Mouse (Mus musculus) liver, embryonic 15.5 days (tissue): ENCODE results near the gene Mef2d. TPM values are rescaled to one million over a fixed set of nuclear protein-coding genes. Genes with fewer than 3 reads are reported as not detected.

Source experiments
- ATAC-seq: fragments of 200-750 bp; cut with Nextera tagmentation; 2 replicates; pipeline ENCODE4 v1.8.0; 2017; ENCODE audit warnings: moderate number of reproducible peaks, mild to moderate bottlenecking, moderate library complexity; ENCODE audit not compliant: insufficient read depth
- H3K27ac ChIP-seq: fragments of 300-500 bp; sonication (generic); replicated peaks from 2 replicates; pipeline ENCODE4 v1.5.1; 2015; ENCODE audit warnings: mild to moderate bottlenecking, inconsistent platforms
- H3K27me3 ChIP-seq: fragments of 300-500 bp; sonication (generic); 2 replicates; pipeline ENCODE4 v1.6.1; 2015; ENCODE audit warnings: mild to moderate bottlenecking, inconsistent platforms
- H3K36me3 ChIP-seq: fragments of 300-500 bp; sonication (generic); replicated peaks from 2 replicates; pipeline ENCODE4 v1.6.1; 2015; ENCODE audit warnings: moderate library complexity, mild to moderate bottlenecking, inconsistent platforms
- H3K4me1 ChIP-seq: fragments of 300-500 bp; sonication (generic); replicated peaks from 2 replicates; pipeline ENCODE4 v1.6.1; 2015; ENCODE audit warnings: inconsistent platforms
- H3K4me2 ChIP-seq: fragments of 300-500 bp; sonication (generic); 2 replicates; pipeline ENCODE4 v1.6.1; 2015; ENCODE audit warnings: moderate library complexity, mild to moderate bottlenecking, inconsistent platforms
- H3K4me3 ChIP-seq: fragments of 300-500 bp; sonication (generic); replicated peaks from 2 replicates; pipeline ENCODE4 v1.5.1; 2015; ENCODE audit warnings: mild to moderate bottlenecking, inconsistent platforms
- H3K9ac ChIP-seq: fragments of 300-500 bp; sonication (generic); 2 replicates; pipeline ENCODE4 v1.6.1; 2015; ENCODE audit warnings: moderate library complexity, mild to moderate bottlenecking, inconsistent platforms
- H3K9me3 ChIP-seq: fragments of 300-500 bp; sonication (generic); replicated peaks from 2 replicates; pipeline ENCODE4 v1.6.1; 2016; ENCODE audit warnings: inconsistent platforms
- WGBS: fragments of 180-500 bp; shearing (Covaris S2); methylation state at CpG from one replicate; pipeline ENCODE4 v1.1.7; 2015; ENCODE audit warnings: mixed read lengths; ENCODE audit not compliant: insufficient replicate concordance; 5-methylcytosine and 5-hydroxymethylcytosine counted together
- polyA plus RNA-seq: library from polyadenylated mRNA; unstranded; fragments of >200 nt; fragmentation: Nextera tagmentation; extraction: Ambion mirVana; gene quantifications from 2 replicates; pipeline ENCODE4 v1.2.1, GENCODE M21; 2015

Gene Mef2d
- polyA plus RNA-seq: 6.8 and 7.1 TPM in 2 replicates

DNA sequence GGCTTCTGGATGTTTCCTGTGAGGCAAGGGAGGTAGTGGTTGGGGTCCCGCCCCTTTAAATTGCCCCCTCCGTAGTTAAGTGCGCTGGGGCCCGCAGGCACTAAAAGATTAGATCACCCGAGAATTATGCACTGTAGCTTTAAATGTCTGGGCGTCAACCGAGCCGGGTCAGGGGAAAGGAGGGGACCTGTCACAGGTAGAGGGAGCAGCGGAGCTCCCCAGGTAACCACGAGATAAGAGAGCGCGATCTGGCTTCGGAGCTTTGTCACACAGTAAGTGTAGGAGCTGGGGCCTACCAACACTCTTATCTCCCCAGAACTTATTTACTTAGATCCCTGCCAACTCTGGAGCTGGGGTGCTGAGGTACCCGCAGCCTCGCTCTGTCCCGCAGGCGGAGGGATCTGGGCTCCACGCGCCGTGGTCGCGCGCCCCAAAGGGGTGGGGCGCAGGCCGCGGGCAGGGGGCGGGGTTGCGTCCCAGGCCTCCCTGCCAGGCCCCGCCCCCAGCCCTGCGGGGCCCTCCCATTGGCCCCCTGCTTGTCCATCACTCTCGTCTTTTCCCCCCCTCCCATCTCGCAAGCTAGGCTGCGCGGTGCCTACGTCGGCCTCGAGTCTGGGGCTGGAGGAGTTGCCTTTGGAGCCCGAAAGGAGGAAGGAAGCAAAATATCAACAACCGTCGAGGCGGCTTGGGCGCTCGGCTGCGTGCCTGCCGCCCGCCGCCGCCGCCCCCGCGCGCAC is at the start of gene Mef2d:
Gene Mef2d, plus strand, starts transcription at position 586 of the 737 bp plus-strand sequence.
- Histone ChIP-seq H3K4me2 (peak within 1 kb of the TSS; percentile 98), H3K4me3 (peak within 1 kb of the TSS; percentile 80), H3K27ac (peak within 1 kb of the TSS; percentile 96), H3K9ac (peak within 1 kb of the TSS; percentile 80), H3K27me3 (peaks cover 18% of the 10 kb centered on the region; the same call in 1 of the 2 replicates), H3K4me1 (peaks cover 97% of the 10 kb centered on the region), H3K36me3 (no peaks in the 10 kb centered on the region), H3K9me3 (no peaks in the 10 kb centered on the region)
- ATAC-seq: peak; percentile 82
- WGBS: under 1% methylated on average over 43 of the region's 52 CpGs

DNA sequence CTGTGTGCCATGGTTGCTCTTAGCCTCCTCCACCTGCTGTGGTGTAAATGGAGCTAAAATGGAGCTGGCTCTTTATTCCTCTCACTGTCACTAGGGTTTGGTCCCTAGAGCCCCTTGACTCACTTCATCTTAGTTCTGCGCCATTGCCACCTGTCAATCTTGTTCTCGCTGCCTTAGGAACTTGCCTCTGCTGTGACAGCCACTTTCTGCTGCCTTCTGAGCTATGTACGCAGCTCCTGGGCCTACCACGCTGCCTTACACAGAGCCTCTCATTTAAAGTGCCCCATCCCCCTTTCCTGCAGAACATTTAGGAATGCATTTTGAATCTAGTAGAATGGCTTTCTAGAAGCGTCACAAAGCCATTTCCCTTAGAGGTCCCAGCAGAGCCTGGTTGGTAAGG is 48.0 kb upstream of the Mef2d start:
- peaks cover 85% of the 10 kb centered on the region for H3K36me3 ChIP-seq
- 83% methylated on average over 5 of the region's 5 CpGs for WGBS
- H3K4me1 ChIP-seq: no peaks in the 10 kb centered on the region

DNA sequence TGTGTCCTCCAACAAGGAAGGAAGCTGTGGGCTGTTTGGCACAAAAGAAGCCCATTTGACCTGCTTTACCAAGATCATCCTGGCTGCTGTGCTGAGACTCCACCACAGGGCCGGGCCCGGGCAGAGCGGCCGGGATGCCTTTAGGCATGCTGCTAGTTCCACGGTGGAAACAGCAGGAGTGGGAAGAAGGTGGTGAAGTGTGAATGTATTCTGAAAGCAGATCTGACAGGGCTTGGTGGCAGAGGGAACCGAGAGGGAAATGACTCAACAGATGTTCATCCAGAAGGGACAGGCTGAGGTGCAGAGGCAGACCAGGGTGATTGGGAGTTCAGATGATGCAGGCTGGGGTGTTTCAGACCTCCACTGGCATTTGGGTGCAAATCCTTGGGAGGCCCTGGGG is 44.5 kb upstream of the Mef2d start:
- Histone ChIP-seq H3K27ac (no peak overlapping the region), H3K9ac (no peak overlapping the region), H3K27me3 (no peaks in the 10 kb centered on the region), H3K4me1 (no peaks in the 10 kb centered on the region), H3K4me2 (no peak overlapping the region), H3K36me3 (peaks cover 69% of the 10 kb centered on the region), H3K9me3 (no peaks in the 10 kb centered on the region), H3K4me3 (no peak overlapping the region)
- no peak for ATAC-seq
- 62% methylated on average over 6 of the region's 6 CpGs for WGBS

More for the DNA sequence above, 48.0 kb upstream of the Mef2d start:
- no peak overlapping the region for H3K4me2 ChIP-seq
- no peak for ATAC-seq
- no peaks in the 10 kb centered on the region for H3K9me3 ChIP-seq
- no peak overlapping the region for H3K27ac ChIP-seq
- H3K9ac ChIP-seq: no peak overlapping the region
- no peaks in the 10 kb centered on the region for H3K27me3 ChIP-seq
- H3K4me3 ChIP-seq: no peak overlapping the region

DNA sequence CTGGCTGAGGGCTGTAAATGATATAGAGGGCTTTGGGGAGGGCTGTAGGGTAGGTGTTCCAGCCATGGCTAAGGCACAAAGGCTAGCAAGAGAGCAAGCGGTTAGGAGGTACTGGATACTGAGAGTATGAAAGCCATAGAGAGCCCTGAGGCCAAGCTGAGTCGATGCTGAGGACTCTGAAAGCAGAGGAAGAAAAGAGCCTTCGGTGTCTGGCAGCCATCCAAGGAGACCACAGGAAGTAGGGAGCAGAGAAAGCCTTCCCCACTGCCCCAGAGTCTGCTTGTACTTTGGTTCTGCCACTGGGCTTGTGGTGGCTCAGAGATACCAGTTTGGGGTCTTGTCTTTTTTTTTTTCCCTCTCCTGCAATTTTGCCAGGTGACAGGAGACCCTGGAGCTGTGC is 41.9 kb upstream of the Mef2d start:
- WGBS: 59% methylated on average over 3 of the region's 3 CpGs
- H3K36me3 ChIP-seq: peaks cover 66% of the 10 kb centered on the region
- no peaks in the 10 kb centered on the region for H3K4me1 ChIP-seq
- no peaks in the 10 kb centered on the region for H3K9me3 ChIP-seq
- no peak overlapping the region for H3K4me3 ChIP-seq
- no peak overlapping the region for H3K4me2 ChIP-seq
- no peak overlapping the region for H3K27ac ChIP-seq
- H3K27me3 ChIP-seq: no peaks in the 10 kb centered on the region
- no peak for ATAC-seq
- no peak overlapping the region for H3K9ac ChIP-seq

DNA sequence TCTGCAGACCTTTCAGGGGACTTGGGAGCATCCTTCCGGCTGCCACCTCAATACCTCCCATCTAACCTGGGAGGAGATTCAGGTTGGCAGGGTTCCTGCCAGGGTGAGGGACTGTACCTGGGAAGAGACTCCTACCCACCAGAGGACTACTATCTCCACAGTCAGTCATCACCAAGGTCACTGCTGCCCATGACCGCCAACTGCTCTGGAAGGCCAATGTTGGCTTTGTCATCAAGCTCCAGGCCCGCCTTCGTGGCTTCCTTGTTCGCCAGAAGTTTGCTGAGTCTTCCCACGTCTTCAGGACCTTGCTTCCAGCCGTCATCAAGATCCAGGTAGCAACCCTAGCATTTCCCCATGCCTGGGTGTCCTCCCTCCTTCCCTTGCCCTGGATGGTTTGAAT is 40.4 kb upstream of the Mef2d start:
- Histone ChIP-seq H3K4me1 (no peaks in the 10 kb centered on the region), H3K27me3 (no peaks in the 10 kb centered on the region), H3K9ac (no peak overlapping the region), H3K27ac (no peak overlapping the region), H3K4me3 (no peak overlapping the region), H3K9me3 (no peaks in the 10 kb centered on the region), H3K4me2 (no peak overlapping the region), H3K36me3 (peaks cover 71% of the 10 kb centered on the region)
- WGBS: 74% methylated on average over 7 of the region's 7 CpGs
- ATAC-seq: no peak

DNA sequence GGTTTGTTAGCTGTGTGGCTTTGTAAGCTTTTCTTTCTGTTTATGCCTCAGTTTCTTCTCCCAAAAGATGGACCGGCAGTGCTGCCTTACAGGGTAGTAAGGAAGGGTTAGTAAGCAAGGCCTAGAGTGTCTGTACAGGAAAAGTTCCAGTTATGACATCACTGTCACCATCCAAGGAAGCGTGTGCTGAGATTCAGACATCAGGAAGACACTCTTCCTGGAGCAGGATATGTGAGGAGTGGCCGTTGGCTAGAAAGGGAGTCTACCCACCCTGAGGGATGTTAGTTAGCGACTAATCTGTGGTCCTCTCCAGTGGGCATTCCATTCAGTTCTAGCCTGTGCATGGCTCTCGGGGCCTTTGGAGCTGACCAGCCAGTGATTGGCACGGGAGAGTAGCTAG is 40.0 kb upstream of the Mef2d start:
- H3K4me3 ChIP-seq: no peak overlapping the region
- H3K9me3 ChIP-seq: no peaks in the 10 kb centered on the region
- no peaks in the 10 kb centered on the region for H3K4me1 ChIP-seq
- H3K27me3 ChIP-seq: no peaks in the 10 kb centered on the region
- no peak overlapping the region for H3K4me2 ChIP-seq
- peaks cover 70% of the 10 kb centered on the region for H3K36me3 ChIP-seq
- no peak for ATAC-seq
- H3K27ac ChIP-seq: 0 out of 2 replicates have a peak overlapping the region, but pooled peaks have one; percentile 14
- WGBS: 65% methylated on average over 6 of the region's 6 CpGs
- H3K9ac ChIP-seq: no peak overlapping the region

DNA sequence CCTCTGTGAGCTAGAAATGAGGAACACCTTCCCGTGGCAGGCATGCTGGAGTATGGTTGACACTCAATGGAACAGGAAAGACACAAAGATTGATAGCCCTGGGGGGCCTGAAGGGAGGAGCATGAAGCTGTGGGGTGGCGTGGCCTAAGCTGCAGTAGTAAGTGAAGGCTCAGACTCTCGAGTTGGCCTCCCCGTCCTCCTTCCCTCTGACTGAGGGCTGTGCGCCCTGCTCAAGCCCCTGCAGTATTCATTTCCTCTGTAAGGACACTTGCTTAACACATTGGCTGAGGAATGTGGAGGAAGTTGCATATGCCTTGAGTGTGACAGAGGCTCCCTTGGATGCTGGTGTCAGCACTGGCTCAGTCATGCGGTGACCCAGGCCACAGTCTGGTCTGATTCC is 39.6 kb upstream of the Mef2d start:
- ATAC-seq: peak; percentile 43; the same call in 1 of the 2 replicates
- Histone ChIP-seq H3K36me3 (peaks cover 73% of the 10 kb centered on the region), H3K4me2 (no peak overlapping the region), H3K4me3 (no peak overlapping the region), H3K9me3 (no peaks in the 10 kb centered on the region), H3K4me1 (no peaks in the 10 kb centered on the region), H3K27me3 (no peaks in the 10 kb centered on the region), H3K9ac (no peak overlapping the region), H3K27ac (peak overlapping the region; percentile 14; the same call in 1 of the 2 replicates)
- WGBS: 54% methylated on average over 6 of the region's 6 CpGs

DNA sequence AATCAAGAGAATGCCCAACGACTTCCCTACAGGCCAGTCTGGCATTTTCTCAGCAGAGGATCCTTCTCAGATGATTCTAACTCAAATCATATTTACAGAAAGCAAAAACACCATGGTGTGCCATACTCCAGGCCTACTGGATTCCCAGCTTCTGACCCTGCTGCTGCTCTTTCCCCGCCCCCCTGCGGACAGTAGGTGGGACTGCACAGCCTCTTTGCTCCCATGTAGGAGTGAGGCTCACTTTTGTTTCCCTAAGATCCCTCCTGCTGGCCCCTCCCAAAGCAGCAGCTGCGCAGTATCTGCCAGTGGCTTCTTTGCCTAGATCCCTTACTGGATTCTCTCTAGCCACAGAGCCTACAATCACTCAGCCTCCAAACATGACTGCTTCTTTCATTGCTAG is 36.0 kb upstream of the Mef2d start:
- no peak for ATAC-seq

DNA sequence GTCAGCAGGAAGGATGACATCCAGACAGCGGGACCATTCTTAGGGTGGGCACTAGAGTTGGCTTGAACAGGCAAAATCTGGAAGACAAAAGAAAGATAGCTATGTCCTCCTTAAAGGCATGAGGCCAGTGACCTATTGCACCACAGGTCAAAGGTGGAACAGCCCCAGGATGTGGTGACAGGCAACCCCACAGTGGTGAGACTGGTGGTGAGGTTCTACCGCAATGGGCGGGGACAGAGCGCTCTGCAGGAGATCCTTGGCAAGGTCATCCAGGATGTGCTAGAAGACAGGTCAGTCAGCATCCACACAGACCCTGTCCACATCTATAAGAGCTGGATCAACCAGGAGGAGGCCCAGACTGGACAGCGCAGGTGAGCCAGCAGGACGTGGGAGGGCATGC is 33.0 kb upstream of the Mef2d start:
- Histone ChIP-seq H3K27ac (no peak overlapping the region), H3K27me3 (no peaks in the 10 kb centered on the region), H3K4me3 (no peak overlapping the region), H3K36me3 (peaks cover 84% of the 10 kb centered on the region), H3K4me2 (no peak overlapping the region), H3K4me1 (no peaks in the 10 kb centered on the region), H3K9ac (no peak overlapping the region), H3K9me3 (no peaks in the 10 kb centered on the region)
- WGBS: 87% methylated on average over 6 of the region's 6 CpGs
- no peak for ATAC-seq

More for the DNA sequence above, 36.0 kb upstream of the Mef2d start:
- Histone ChIP-seq H3K9ac (no peak overlapping the region), H3K36me3 (peaks cover 77% of the 10 kb centered on the region), H3K27ac (no peak overlapping the region), H3K4me2 (no peak overlapping the region), H3K4me3 (no peak overlapping the region), H3K9me3 (no peaks in the 10 kb centered on the region), H3K4me1 (no peaks in the 10 kb centered on the region), H3K27me3 (no peaks in the 10 kb centered on the region)
- 83% methylated on average over 4 of the region's 4 CpGs for WGBS

DNA sequence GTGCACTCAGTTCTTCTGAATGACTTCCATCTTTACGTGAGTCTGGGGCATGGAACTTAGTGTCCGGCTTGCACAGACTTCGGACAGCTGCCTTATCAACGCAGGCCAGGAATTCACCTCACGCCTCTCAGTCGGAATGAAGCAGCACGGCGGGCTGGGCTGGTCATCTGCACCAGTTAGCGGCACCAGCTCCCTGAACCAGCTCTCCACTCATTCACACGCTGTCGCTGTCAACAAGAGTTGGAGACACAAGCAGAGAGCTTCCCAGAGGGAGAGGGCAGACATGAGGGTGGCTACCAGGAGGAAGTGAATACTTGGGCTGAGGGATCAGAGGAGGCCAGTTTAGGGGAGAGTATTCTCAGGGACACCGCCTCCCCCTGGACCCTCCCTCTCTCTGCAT is 27.8 kb upstream of the Mef2d start:
- no peak for ATAC-seq
- H3K9ac ChIP-seq: no peak overlapping the region
- no peak overlapping the region for H3K4me3 ChIP-seq
- H3K4me1 ChIP-seq: no peaks in the 10 kb centered on the region
- no peak overlapping the region for H3K27ac ChIP-seq
- no peaks in the 10 kb centered on the region for H3K9me3 ChIP-seq
- H3K27me3 ChIP-seq: no peaks in the 10 kb centered on the region
- WGBS: 84% methylated on average over 12 of the region's 12 CpGs
- peaks cover 85% of the 10 kb centered on the region for H3K36me3 ChIP-seq
- H3K4me2 ChIP-seq: no peak overlapping the region

DNA sequence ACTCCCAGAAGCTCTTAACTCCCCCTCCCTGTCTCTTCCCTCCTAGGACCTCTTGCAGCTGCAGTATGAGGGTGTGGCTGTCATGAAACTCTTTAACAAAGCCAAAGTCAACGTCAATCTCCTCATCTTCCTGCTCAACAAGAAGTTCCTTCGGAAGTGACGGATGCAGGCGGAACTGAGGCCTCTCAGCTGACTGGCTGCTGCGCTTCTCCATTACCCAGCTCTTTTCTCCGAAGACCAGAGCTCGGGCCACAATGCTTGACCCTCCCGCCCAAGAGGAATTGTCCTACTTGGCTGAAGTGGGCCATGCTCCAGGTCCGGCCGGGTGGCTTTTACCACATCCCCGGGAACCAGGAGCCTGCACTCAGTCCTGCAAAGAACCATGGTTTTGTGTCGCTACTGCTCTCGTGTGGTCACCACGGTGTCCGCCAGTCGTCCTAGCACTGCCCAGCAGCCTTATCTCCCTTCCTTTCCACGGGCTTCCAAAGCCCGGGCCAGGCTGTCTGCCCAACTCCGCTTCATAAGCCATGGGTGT is 22.0 kb upstream of the Mef2d start:
- peak; percentile 18; the same call in 1 of the 2 replicates for ATAC-seq
- Histone ChIP-seq H3K4me3 (no peak overlapping the region), H3K9me3 (no peaks in the 10 kb centered on the region), H3K36me3 (peaks cover 46% of the 10 kb centered on the region), H3K27me3 (no peaks in the 10 kb centered on the region), H3K4me1 (no peaks in the 10 kb centered on the region), H3K9ac (no peak overlapping the region), H3K27ac (no peak overlapping the region), H3K4me2 (no peak overlapping the region)
- 78% methylated on average over 19 of the region's 19 CpGs for WGBS
